Mouse (Mus musculus) stomach, embryonic 16.5 days (tissue): ENCODE measurements around the gene Capn9. TPM values are rescaled to one million over a fixed set of nuclear protein-coding genes. Genes with fewer than 3 reads are reported as not detected.

ENCODE experiments used
- ATAC-seq: fragments of 200-750 bp; cut with Nextera tagmentation; 2 replicates; pipeline ENCODE4 v1.8.0; 2017; ENCODE audit warnings: moderate number of reproducible peaks, moderate TSS enrichment; ENCODE audit not compliant: insufficient read depth, low FRiP score
- H3K27ac ChIP-seq: fragments of 300-500 bp; sonication (generic); 2 replicates; pipeline ENCODE4 v1.5.1; 2014; ENCODE audit warnings: low read length
- H3K27me3 ChIP-seq: fragments of 300-500 bp; sonication (generic); 2 replicates; pipeline ENCODE4 v1.6.1; 2014; ENCODE audit warnings: low read length, control low read depth, mixed read lengths; ENCODE audit not compliant: control insufficient read depth, insufficient read depth
- H3K36me3 ChIP-seq: fragments of 300-500 bp; sonication (generic); 2 replicates; pipeline ENCODE4 v1.6.1; 2014; ENCODE audit warnings: low read length; ENCODE audit not compliant: control insufficient read depth, insufficient read depth
- H3K4me1 ChIP-seq: fragments of 300-500 bp; sonication (generic); 2 replicates; pipeline ENCODE4 v1.6.1; 2014; ENCODE audit warnings: low read length, control low read depth, mixed read lengths; ENCODE audit not compliant: control insufficient read depth, insufficient read depth
- H3K4me2 ChIP-seq: fragments of 300-500 bp; sonication (generic); 2 replicates; pipeline ENCODE4 v1.6.1; 2014; ENCODE audit warnings: low read depth, low read length, mixed read lengths
- H3K4me3 ChIP-seq: fragments of 300-500 bp; sonication (generic); replicated peaks from 2 replicates; pipeline ENCODE4 v1.5.1; 2014; ENCODE audit warnings: mild to moderate bottlenecking, low read length
- H3K9ac ChIP-seq: fragments of 300-500 bp; sonication (generic); 2 replicates; pipeline ENCODE4 v1.6.1; 2014; ENCODE audit warnings: low read length
- H3K9me3 ChIP-seq: fragments of 300-500 bp; sonication (generic); replicated peaks from 2 replicates; pipeline ENCODE4 v1.6.1; 2016; ENCODE audit warnings: low read length, control low read depth; ENCODE audit not compliant: control insufficient read depth
- WGBS: fragments of 180-500 bp; shearing (Covaris S2); extraction: QIAGEN DNeasy Blood & Tissue Kit; methylation state at CpG from one replicate; pipeline ENCODE4 v1.1.7; 2014; 5-methylcytosine and 5-hydroxymethylcytosine counted together
- polyA plus RNA-seq: library from polyadenylated mRNA; unstranded; fragments of >200 nt; fragmentation: Nextera tagmentation; extraction: Ambion mirVana; gene quantifications from 2 replicates; pipeline ENCODE4 v1.2.1, GENCODE M21; 2015

Capn9 gene
- polyA plus RNA-seq, 1 experiment from 2014 or later, result 0.31 TPM

DNA sequence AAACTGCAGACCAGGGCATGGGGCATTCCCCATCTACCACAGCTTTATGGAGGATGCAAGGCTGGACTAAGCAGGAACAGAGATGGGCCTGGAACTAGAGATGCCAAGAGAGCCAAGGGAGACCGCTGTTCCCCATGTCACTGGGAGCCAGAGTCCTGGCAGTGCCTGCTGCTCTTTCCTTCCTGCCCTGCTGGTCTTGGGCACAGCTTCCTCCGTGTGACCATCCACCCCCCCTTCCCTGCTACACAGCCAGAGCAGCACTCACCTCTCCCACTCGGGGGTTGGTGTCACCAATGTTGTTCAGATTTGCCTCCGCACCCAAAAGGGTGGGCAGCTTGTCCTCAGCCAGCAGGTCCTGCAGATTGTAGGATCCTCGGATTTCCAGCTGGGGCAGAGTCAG is 18.4 kb upstream of the Capn9 start:
- Histone ChIP-seq H3K27ac (no peak overlapping the region), H3K4me3 (no peak overlapping the region), H3K4me1 (0 out of 2 replicates have a peak, but pooled peaks cover 2% of the 10 kb centered on the region), H3K9me3 (no peaks in the 10 kb centered on the region), H3K36me3 (peaks cover 3% of the 10 kb centered on the region), H3K9ac (0 out of 2 replicates have a peak overlapping the region, but pooled peaks have one; percentile 2), H3K27me3 (no peaks in the 10 kb centered on the region), H3K4me2 (peak overlapping the region; percentile 13; the same call in 1 of the 2 replicates)
- WGBS, result 70% methylated on average over 5 of the region's 5 CpGs
- ATAC-seq, result no peak

DNA sequence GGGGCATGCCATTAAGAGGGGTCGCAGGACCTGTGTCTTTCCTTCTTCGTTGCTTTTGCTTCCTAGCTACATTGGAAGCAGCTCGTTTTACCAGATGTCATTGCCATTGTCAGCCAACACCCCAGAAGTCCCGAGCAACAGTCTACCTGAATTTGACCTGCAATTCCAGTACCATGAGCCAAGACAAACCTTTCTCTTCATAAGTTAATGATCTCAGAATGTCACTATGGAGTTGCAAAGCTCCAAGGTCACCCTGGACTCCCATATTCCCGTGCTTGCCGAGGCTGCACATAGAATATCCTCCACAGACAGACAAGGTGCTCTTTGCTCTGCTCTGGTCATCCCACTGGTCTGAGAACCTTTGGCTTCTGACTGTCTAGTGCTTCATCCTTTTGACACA is 8.8 kb upstream of the Capn9 start:
- Histone ChIP-seq H3K4me2 (no peak overlapping the region), H3K4me1 (0 out of 2 replicates have a peak, but pooled peaks cover 4% of the 10 kb centered on the region), H3K27ac (no peak overlapping the region), H3K36me3 (no peaks in the 10 kb centered on the region), H3K9ac (no peak overlapping the region), H3K27me3 (0 out of 2 replicates have a peak, but pooled peaks cover 2% of the 10 kb centered on the region), H3K4me3 (no peak overlapping the region), H3K9me3 (no peaks in the 10 kb centered on the region)
- 77% methylated on average over 6 of the region's 6 CpGs for WGBS
- no peak for ATAC-seq

GRCm38 (mm10) chr8:124567584-124567983 is 8.3 kb upstream of the Capn9 start:
- WGBS, result 76% methylated on average over 3 of the region's 3 CpGs
- ATAC-seq, result no peak
- no peak overlapping the region for H3K27ac ChIP-seq
- H3K27me3 ChIP-seq, result 0 out of 2 replicates have a peak, but pooled peaks cover 2% of the 10 kb centered on the region
- H3K4me2 ChIP-seq, result no peak overlapping the region
- 0 out of 2 replicates have a peak, but pooled peaks cover 4% of the 10 kb centered on the region for H3K4me1 ChIP-seq
- H3K9ac ChIP-seq, result no peak overlapping the region
- H3K36me3 ChIP-seq, result no peaks in the 10 kb centered on the region
- no peak overlapping the region for H3K4me3 ChIP-seq
- H3K9me3 ChIP-seq, result no peaks in the 10 kb centered on the region

- Histone ChIP-seq H3K4me3 (no peak overlapping the region), H3K27ac (0 out of 2 replicates have a peak overlapping the region, but pooled peaks have one; percentile 40), H3K4me2 (no peak overlapping the region), H3K27me3 (no peaks in the 10 kb centered on the region), H3K4me1 (0 out of 2 replicates have a peak, but pooled peaks cover 4% of the 10 kb centered on the region), H3K36me3 (no peaks in the 10 kb centered on the region), H3K9ac (no peak overlapping the region; the same call in 1 of the 2 replicates), H3K9me3 (no peaks in the 10 kb centered on the region)
- no peak for ATAC-seq
- 68% methylated on average over 2 of the region's 2 CpGs for WGBS
Measured at GRCm38 (mm10) chr8:124569100-124569499, 6.8 kb upstream of the Capn9 start.

- H3K4me3 ChIP-seq, result no peak within 1 kb of the TSS
- H3K36me3 ChIP-seq, result no peaks in the 10 kb centered on the region
- 72% methylated on average over 2 of the region's 2 CpGs for WGBS
- H3K27ac ChIP-seq, result peak within 1 kb of the TSS; percentile 89
- no peak within 1 kb of the TSS; the same call in 1 of the 2 replicates for H3K9ac ChIP-seq
- ATAC-seq, result peak; percentile 41; the same call in 1 of the 2 replicates
- H3K9me3 ChIP-seq, result no peaks in the 10 kb centered on the region
- no peak within 1 kb of the TSS for H3K4me2 ChIP-seq
- no peaks in the 10 kb centered on the region for H3K27me3 ChIP-seq
- H3K4me1 ChIP-seq, result no peaks in the 10 kb centered on the region
Measured at GRCm38 (mm10) chr8:124569593-124569992, 6.3 kb upstream of the Capn9 start, which contains the start of gene Agt. TSS of gene Agt (minus strand) at chr8:124569706.

DNA sequence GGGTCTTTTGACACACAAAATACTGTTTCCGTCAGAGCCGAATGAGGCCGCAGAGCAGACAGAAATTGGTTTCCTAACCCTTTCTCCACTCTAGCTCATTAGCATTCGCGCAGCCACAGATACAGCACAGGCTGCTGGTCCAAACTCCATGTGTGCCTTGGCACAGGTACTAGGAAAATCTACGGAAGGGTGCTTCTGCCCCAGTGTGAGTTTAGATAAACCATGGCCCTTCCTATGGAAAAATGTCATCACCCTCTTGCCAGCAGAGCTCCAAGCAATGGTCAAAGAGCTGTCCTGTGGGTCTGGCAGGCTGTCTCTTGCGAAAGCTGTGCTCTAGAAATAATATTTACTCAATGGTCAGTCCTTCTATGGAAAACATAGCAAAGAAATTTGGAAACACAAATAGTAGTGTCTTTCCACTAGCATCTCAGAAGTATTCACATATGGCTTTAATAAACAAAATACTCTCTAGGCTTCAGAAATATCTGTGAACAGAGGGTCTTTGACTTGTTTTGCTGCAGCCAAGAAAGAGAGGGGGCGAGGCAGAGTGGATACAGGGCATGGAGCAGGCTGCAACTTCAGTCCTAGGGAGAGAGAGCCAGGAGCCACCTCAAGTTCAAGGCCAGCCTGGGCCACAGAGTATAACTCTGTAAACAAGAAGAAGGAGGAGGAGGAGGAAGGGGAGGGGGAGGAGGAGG is 4.0 kb upstream of the Capn9 start:
- H3K27me3 ChIP-seq, result no peaks in the 10 kb centered on the region
- H3K4me2 ChIP-seq, result no peak overlapping the region
- 0 out of 2 replicates have a peak, but pooled peaks cover 5% of the 10 kb centered on the region for H3K4me1 ChIP-seq
- no peak overlapping the region for H3K9ac ChIP-seq
- H3K9me3 ChIP-seq, result no peaks in the 10 kb centered on the region
- H3K36me3 ChIP-seq, result no peaks in the 10 kb centered on the region
- peak; percentile 56 for ATAC-seq
- no peak overlapping the region for H3K4me3 ChIP-seq
- peak overlapping the region; percentile 89 for H3K27ac ChIP-seq
- WGBS, result 54% methylated on average over 8 of the region's 8 CpGs

DNA sequence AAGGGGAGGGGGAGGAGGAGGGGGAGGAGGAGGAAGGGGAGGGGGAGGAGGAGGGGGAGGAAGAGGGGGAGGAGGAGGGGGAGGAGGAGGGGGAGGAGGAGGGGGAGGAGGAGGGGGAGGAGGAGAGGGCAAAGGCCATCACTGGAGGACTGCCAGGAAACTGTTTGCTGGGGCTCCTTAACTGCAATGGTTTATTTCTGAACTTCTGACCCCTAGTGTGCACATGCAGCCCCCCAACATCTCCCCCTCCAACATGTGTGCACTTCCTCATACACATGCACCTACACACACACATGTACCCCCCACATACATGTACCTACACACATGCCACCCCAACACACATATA is 3.5 kb upstream of the Capn9 start:
- Histone ChIP-seq H3K27me3 (no peaks in the 10 kb centered on the region), H3K9ac (no peak overlapping the region), H3K4me3 (no peak overlapping the region), H3K4me2 (no peak overlapping the region), H3K27ac (peak overlapping the region; percentile 80), H3K9me3 (no peaks in the 10 kb centered on the region), H3K36me3 (no peaks in the 10 kb centered on the region), H3K4me1 (0 out of 2 replicates have a peak, but pooled peaks cover 5% of the 10 kb centered on the region)
- no peak for ATAC-seq

GRCm38 (mm10) chr8:124573552-124574340 is 2.2 kb upstream of the Capn9 start:
- H3K4me2 ChIP-seq, result no peak overlapping the region
- H3K36me3 ChIP-seq, result no peaks in the 10 kb centered on the region
- 61% methylated on average over 15 of the region's 15 CpGs for WGBS
- peak overlapping the region; percentile 80 for H3K27ac ChIP-seq
- ATAC-seq, result peak; percentile 33; the same call in 1 of the 2 replicates
- H3K4me1 ChIP-seq, result 0 out of 2 replicates have a peak, but pooled peaks cover 5% of the 10 kb centered on the region
- no peak overlapping the region for H3K4me3 ChIP-seq
- no peaks in the 10 kb centered on the region for H3K9me3 ChIP-seq
- H3K9ac ChIP-seq, result peak overlapping the region; percentile 17
- no peaks in the 10 kb centered on the region for H3K27me3 ChIP-seq

DNA sequence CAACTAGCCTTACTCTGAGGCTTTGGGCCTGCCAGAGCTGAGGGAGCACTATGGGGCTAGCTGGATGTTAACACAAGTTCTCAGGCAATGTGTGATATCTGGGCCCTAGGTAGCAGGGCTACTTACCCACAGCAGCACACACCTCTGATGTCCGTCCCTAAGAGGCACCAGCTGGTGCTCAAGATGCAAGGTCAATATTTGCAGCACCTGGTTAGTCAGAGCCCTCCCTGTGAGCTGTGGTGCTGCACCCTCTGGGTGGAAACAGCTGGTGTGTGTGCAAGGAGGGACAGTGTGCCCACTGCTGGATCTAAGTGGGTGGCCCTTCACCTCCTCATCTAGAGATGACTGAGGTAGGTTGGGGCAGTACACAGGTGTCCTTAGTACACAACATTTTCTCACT is 840 bp downstream of the Capn9 start:
- peak; percentile 87 for ATAC-seq
- Histone ChIP-seq H3K4me1 (0 out of 2 replicates have a peak, but pooled peaks cover 5% of the 10 kb centered on the region), H3K36me3 (no peaks in the 10 kb centered on the region), H3K4me3 (no peak overlapping the region), H3K27me3 (no peaks in the 10 kb centered on the region), H3K9ac (no peak overlapping the region), H3K4me2 (no peak overlapping the region), H3K27ac (peak overlapping the region; percentile 27; the same call in 1 of the 2 replicates), H3K9me3 (no peaks in the 10 kb centered on the region)
- WGBS, result 70% methylated on average over 1 of the region's 1 CpGs
